Mouse (Mus musculus) stomach, postnatal 0 days (tissue): ENCODE results near the gene Akna.

Experiments used
- CTCF ChIP-seq: IDR thresholded peaks from 2 replicates; pipeline ENCODE4 v1.5.1; 2016; ENCODE audit warnings: antibody characterized with exemption, low read depth, mild to moderate bottlenecking, moderate library complexity
- EP300 ChIP-seq: optimal IDR thresholded peaks from 2 replicates; pipeline ENCODE3; 2016; ENCODE audit warnings: antibody characterized with exemption

GRCm38 (mm10) chr4:63452555-63452954, 49.4 kb upstream of the Akna start:
- no peak for TF ChIP-seq CTCF
- TF ChIP-seq EP300 = no peak
